Mouse (Mus musculus) cerebellum, postnatal 4 days (tissue): ENCODE measurements around the gene Satb2.

Experiments used
- DNase-seq, 2 experiments: peaks; one replicate each; pipeline ENCODE4 v3.0.0; 2022; ENCODE audit warnings: low spot score in 2 of 2, mixed read lengths in 1 of 2

The Satb2 gene

GRCm38 (mm10) chr1:56978151-56978700 is at the start of gene Satb2:
Gene Satb2, minus strand, starts transcription at chr1:56978650.
- peak in 1 of 2 experiments; percentile 13 for DNase-seq

GRCm38 (mm10) chr1:57018941-57019340 is 40.5 kb upstream of the Satb2 start:
- DNase-seq = no peak

GRCm38 (mm10) chr1:57013856-57014255 is 35.4 kb upstream of the Satb2 start:
- no peak for DNase-seq

- no peak for DNase-seq
These were observed 30.7 kb upstream of the Satb2 start for GRCm38 (mm10) chr1:57009171-57009570.

GRCm38 (mm10) chr1:56995041-56995440 is 16.6 kb upstream of the Satb2 start:
- DNase-seq = no peak

- DNase-seq = no peak
These were observed 13.9 kb upstream of the Satb2 start for GRCm38 (mm10) chr1:56992310-56992709.

GRCm38 (mm10) chr1:56991613-56992012 is 13.2 kb upstream of the Satb2 start:
- no peak for DNase-seq

GRCm38 (mm10) chr1:56984483-56984810 is 6.0 kb upstream of the Satb2 start:
- DNase-seq = no peak

- DNase-seq = no peak
These were observed 5.5 kb upstream of the Satb2 start for GRCm38 (mm10) chr1:56983771-56984482.

- DNase-seq = no peak
These were observed 4.7 kb upstream of the Satb2 start for GRCm38 (mm10) chr1:56983100-56983590.

GRCm38 (mm10) chr1:56982631-56983030 is 4.2 kb upstream of the Satb2 start:
- DNase-seq = no peak

- no peak for DNase-seq
These were observed 3.6 kb upstream of the Satb2 start for GRCm38 (mm10) chr1:56981947-56982555.

GRCm38 (mm10) chr1:56981508-56981907 is 3.1 kb upstream of the Satb2 start:
- DNase-seq = no peak

GRCm38 (mm10) chr1:56980631-56981275 is 2.3 kb upstream of the Satb2 start:
- peak in 1 of 2 experiments; percentile 4 for DNase-seq

GRCm38 (mm10) chr1:56979531-56980395 is 1.3 kb upstream of the Satb2 start:
- DNase-seq = no peak

- DNase-seq = peak; percentile 37 to 79
These were observed 999 bp downstream of the Satb2 start for GRCm38 (mm10) chr1:56977201-56978100.

- no peak for DNase-seq
These were observed 1.7 kb downstream of the Satb2 start for GRCm38 (mm10) chr1:56976825-56977104.

GRCm38 (mm10) chr1:56976044-56976824 is 2.2 kb downstream of the Satb2 start:
- peak in 1 of 2 experiments; percentile 7 for DNase-seq

- DNase-seq = peak in 1 of 2 experiments; percentile 8
These were observed 2.9 kb downstream of the Satb2 start for GRCm38 (mm10) chr1:56975546-56975945.

- no peak for DNase-seq
These were observed 4.3 kb downstream of the Satb2 start for GRCm38 (mm10) chr1:56974187-56974586.
